21 mouse cellular contexts compared by ENCODE assay signal in genomic region chr5:148377439-148378231, GRCm38 (mm10). TPM values are rescaled to one million over a fixed set of nuclear protein-coding genes. Genes with fewer than 3 reads are reported as not detected.
DNase-seq lines count a peak whose midpoint lies in the region; ATAC-seq and TF ChIP-seq lines count a peak whose summit lies in the region.
"Had no signal": no experiment of that assay in that cellular context is flagged by ENCODE, and none has a peak within 500 bp of the region (broad histone marks: within the 10 kb centered on the region; RNA-seq: fewer than 3 reads in every experiment).

No protein-coding gene starts in this region.

- H3K27ac ChIP-seq in thymus, adult 2 months (ENCODE audit: control insufficient read depth, insufficient read depth, low read length) = no peak overlapping the region
- no peak overlapping the region for H3K27ac ChIP-seq in intestine, embryonic 15.5 days
- H3K27ac ChIP-seq: heart, adult 2 months; left cerebral cortex, adult 2 months; limb, embryonic 10.5 days; liver, embryonic 13.5 days; midbrain, embryonic 10.5 days; neural tube, embryonic 13.5 days; stomach, postnatal 0 days had no signal

- TF ChIP-seq CTCF in thymus, adult 2 months (IDR thresholded peaks at IDR 0.05; ENCODE audit: borderline replicate concordance, control insufficient read depth, extremely low read depth, insufficient read depth, low read length, poor library complexity) = no peak

- DNase-seq in adrenal gland, adult (ENCODE audit: inconsistent age in 2 of 2, low spot score in 1 of 2) = peak; percentile 81 to 91
- no peak for DNase-seq in adrenal gland, postnatal 4 days (ENCODE audit: low spot score in 2 of 2)
- DNase-seq in thymus, postnatal 14 days = peak; percentile 27
- no peak for DNase-seq in thymus, adult 2 months
- peak; percentile 60 to 75 for DNase-seq in adrenal gland, postnatal 36 days
- DNase-seq in MN1 (ENCODE audit: low spot score) = no peak
- DNase-seq in embryo, embryonic 9.5 days (ENCODE audit: extremely low spot score) = no peak
- DNase-seq: cerebellum, adult 8-10 months; gastrocnemius, postnatal 10 days; heart, adult 2 months; kidney, adult 2 months; kidney, postnatal 25 days; liver, embryonic 13.5 days; lung, postnatal 14 days had no signal

- TF ChIP-seq POLR2A in thymus, adult 2 months (IDR thresholded peaks at IDR 0.05; ENCODE audit: control insufficient read depth, extremely low read depth, insufficient read depth, low read length, poor library complexity) = no peak

- WGBS in thymus, adult 2 months = 46% methylated on average over 17 of the region's 17 CpGs
- WGBS in intestine, embryonic 15.5 days = 86% methylated on average over 17 of the region's 17 CpGs

- no peak overlapping the region for H3K9ac ChIP-seq in intestine, embryonic 15.5 days
- H3K9ac ChIP-seq: hindbrain, embryonic 13.5 days; liver, embryonic 13.5 days; neural tube, embryonic 13.5 days had no signal

- ATAC-seq in intestine, embryonic 15.5 days = no peak

- H3K36me3 ChIP-seq in thymus, adult 2 months (ENCODE audit: control insufficient read depth, insufficient read depth, low read length) = no peaks in the 10 kb centered on the region
- peaks cover 4% of the 10 kb centered on the region; the same call in 1 of the 2 replicates for H3K36me3 ChIP-seq in intestine, embryonic 15.5 days
- H3K36me3 ChIP-seq: hindbrain, embryonic 13.5 days; neural tube, embryonic 13.5 days had no signal

- peaks cover 16% of the 10 kb centered on the region for H3K4me1 ChIP-seq in thymus, adult 2 months (replicated peaks; ENCODE audit: control insufficient read depth, insufficient read depth, low read length)
- H3K4me1 ChIP-seq in intestine, embryonic 15.5 days (replicated peaks) = 0 out of 2 replicates have a peak, but pooled peaks cover 2% of the 10 kb centered on the region
- H3K4me1 ChIP-seq: hindbrain, embryonic 13.5 days; midbrain, embryonic 10.5 days; neural tube, embryonic 13.5 days had no signal

- H3K4me3 ChIP-seq in thymus, adult 2 months (ENCODE audit: control insufficient read depth, insufficient read depth, low read length) = no peak overlapping the region
- H3K4me3 ChIP-seq in intestine, embryonic 15.5 days (replicated peaks) = no peak overlapping the region
- H3K4me3 ChIP-seq: heart, adult 2 months; hindbrain, embryonic 13.5 days; left cerebral cortex, adult 2 months; limb, embryonic 10.5 days; liver, embryonic 13.5 days; midbrain, embryonic 10.5 days; neural tube, embryonic 13.5 days had no signal

- H3K9me3 ChIP-seq in intestine, embryonic 15.5 days = no peaks in the 10 kb centered on the region
- H3K9me3 ChIP-seq: hindbrain, embryonic 13.5 days; limb, embryonic 10.5 days; liver, embryonic 13.5 days had no signal

- no peak overlapping the region for H3K4me2 ChIP-seq in intestine, embryonic 15.5 days (replicated peaks)
- H3K4me2 ChIP-seq: hindbrain, embryonic 13.5 days; liver, embryonic 13.5 days; neural tube, embryonic 13.5 days had no signal

- no peaks in the 10 kb centered on the region for H3K27me3 ChIP-seq in thymus, adult 2 months (ENCODE audit: control insufficient read depth, insufficient read depth, low read length)
- H3K27me3 ChIP-seq in intestine, embryonic 15.5 days (replicated peaks) = no peaks in the 10 kb centered on the region
- H3K27me3 ChIP-seq: hindbrain, embryonic 13.5 days; liver, embryonic 13.5 days; neural tube, embryonic 13.5 days had no signal

RNA-seq across cellular contexts. Expression of gene Slc7a1, which starts 22.1 kb away (rescaled TPM):
- 10 to 100 TPM; 61.9 to 63.6 TPM for total RNA-seq in adrenal gland, postnatal 4 days (2021)
- polyA plus RNA-seq in thymus, adult 2 months (2012; rRNA removed) = 12.8 and 17.2 TPM in 2 replicates
- 100 to 1,000 TPM; 103 to 112 TPM for total RNA-seq in adrenal gland, postnatal 36 days (2021)
- 26.5 and 28.8 TPM in 2 replicates for polyA plus RNA-seq in intestine, embryonic 15.5 days (2015; fragmentation: Nextera tagmentation; extraction: Ambion mirVana)

Comparison
In these comparisons a context has a peak if more than half of its experiments do, and no peak if none do; other contexts are left out.
1. DNase-seq: peak in adrenal gland, adult (2 of 2), thymus, postnatal 14 days (single experiment) and adrenal gland, postnatal 36 days (2 of 2); none in adrenal gland, postnatal 4 days (0 of 2), thymus, adult 2 months (single experiment), MN1 (single experiment) and embryo, embryonic 9.5 days (single experiment).